Mouse (Mus musculus) heart, embryonic 10.5 days (tissue): ENCODE measurements at regions not wholly inside any gene's neighbourhood (a gene's known extent, or its start where the extent isn't known, plus 50 kb on each side); places are given as distances from the start of the nearest gene placed in this dataset.

Experiments used
- DNase-seq: peaks from one replicate; pipeline ENCODE4 v3.0.0-alpha.2; 2017; ENCODE audit warnings: low spot score
- H3K27ac ChIP-seq: fragments of 300-500 bp; sonication (generic); 2 replicates; pipeline ENCODE4 v1.5.1; 2016; ENCODE audit warnings: mild to moderate bottlenecking
- H3K27me3 ChIP-seq: fragments of 300-500 bp; sonication (generic); 2 replicates; pipeline ENCODE4 v1.6.1; 2016; ENCODE audit warnings: mild to moderate bottlenecking; ENCODE audit not compliant: poor library complexity, insufficient read depth, severe bottlenecking
- H3K36me3 ChIP-seq: fragments of 300-500 bp; sonication (generic); 2 replicates; pipeline ENCODE4 v1.6.1; 2016; ENCODE audit warnings: mild to moderate bottlenecking, moderate library complexity
- H3K4me1 ChIP-seq: fragments of 300-500 bp; sonication (generic); 2 replicates; pipeline ENCODE4 v1.6.1; 2016; ENCODE audit warnings: mild to moderate bottlenecking
- H3K4me3 ChIP-seq: fragments of 300-500 bp; sonication (generic); 2 replicates; pipeline ENCODE4 v1.5.1; 2016; ENCODE audit warnings: mild to moderate bottlenecking, moderate library complexity
- H3K9me3 ChIP-seq: fragments of 300-500 bp; sonication (generic); 2 replicates; pipeline ENCODE4 v1.6.1; 2016; ENCODE audit warnings: mild to moderate bottlenecking, moderate library complexity
- WGBS: fragments of 180-500 bp; shearing (Covaris S2); methylation state at CpG from one replicate; pipeline ENCODE4 v1.1.7; 2016; 5-methylcytosine and 5-hydroxymethylcytosine counted together

DNA sequence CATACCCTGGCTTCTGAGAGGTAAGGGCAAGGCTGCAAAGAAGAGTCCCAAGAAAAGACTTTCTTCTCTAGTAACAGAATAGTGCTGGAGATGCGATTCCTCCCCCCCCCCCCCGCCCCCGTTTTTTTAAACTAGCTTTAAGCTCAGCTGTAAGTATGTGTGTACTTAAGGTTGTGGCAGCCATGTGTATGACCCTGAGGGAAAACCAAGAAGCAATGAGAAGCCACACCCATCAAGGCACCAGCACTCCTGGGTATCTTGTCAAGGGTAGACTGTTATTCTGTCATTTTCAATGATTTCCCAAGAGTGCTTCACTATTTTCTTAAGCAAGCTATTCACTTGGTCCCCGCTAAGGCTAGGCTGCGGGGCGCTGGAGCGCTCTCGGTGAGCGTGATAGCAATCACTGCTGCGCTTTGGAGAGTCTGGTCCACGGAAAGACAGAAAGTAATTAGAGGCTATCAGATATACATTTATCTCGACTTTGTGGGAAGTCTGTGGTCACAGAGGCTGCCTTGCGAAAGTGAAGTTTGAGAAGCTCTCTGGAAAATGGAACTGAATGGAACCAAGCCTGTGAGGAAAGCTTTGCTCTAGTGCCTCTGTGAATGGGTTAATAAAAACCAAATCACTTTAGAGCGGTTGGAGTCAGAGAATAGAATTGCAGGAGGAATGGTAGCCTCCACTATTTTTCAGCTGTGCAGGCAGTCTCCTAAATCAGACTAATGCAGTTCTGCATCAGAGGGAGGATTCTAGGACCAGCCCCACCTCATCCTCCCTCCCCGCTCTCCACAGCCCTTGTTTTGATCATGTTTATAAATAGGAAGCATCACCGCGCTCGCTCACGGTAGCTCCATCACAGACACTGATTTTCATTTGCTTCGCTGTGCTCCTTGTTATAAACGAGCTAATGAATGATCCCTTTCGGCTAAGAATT lies 114.8 kb upstream of the Bmp2 start:
- Histone ChIP-seq H3K27ac (no peak overlapping the region), H3K4me1 (no peaks in the 10 kb centered on the region), H3K9me3 (no peaks in the 10 kb centered on the region), H3K36me3 (no peaks in the 10 kb centered on the region), H3K27me3 (no peaks in the 10 kb centered on the region), H3K4me3 (no peak overlapping the region)
- 56% methylated on average over 22 of the region's 22 CpGs for WGBS
- no peak for DNase-seq

DNA sequence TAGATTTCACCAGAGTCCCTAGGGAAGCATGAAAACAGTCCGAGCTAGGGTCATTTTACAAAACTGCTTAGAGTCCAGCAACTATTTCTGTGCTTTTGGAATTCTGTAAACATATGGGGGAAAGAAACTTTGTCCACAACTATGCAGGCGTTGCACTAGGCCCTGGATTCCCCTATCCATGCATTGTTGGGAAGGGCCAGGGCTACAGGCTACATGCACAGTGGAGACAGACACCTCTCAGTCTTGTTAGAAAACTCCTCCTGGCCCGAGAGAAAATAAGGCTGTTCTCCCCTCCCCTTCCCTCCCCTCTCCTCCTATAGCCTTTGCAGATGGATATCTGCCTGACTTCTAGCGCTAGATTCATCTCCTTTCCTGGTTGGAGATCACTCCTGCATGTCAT lies 113.9 kb upstream of the Bmp2 start:
- Histone ChIP-seq H3K27me3 (no peaks in the 10 kb centered on the region), H3K4me1 (no peaks in the 10 kb centered on the region), H3K36me3 (no peaks in the 10 kb centered on the region), H3K9me3 (no peaks in the 10 kb centered on the region), H3K27ac (no peak overlapping the region), H3K4me3 (no peak overlapping the region)
- no peak for DNase-seq
- 56% methylated on average over 4 of the region's 4 CpGs for WGBS

DNA sequence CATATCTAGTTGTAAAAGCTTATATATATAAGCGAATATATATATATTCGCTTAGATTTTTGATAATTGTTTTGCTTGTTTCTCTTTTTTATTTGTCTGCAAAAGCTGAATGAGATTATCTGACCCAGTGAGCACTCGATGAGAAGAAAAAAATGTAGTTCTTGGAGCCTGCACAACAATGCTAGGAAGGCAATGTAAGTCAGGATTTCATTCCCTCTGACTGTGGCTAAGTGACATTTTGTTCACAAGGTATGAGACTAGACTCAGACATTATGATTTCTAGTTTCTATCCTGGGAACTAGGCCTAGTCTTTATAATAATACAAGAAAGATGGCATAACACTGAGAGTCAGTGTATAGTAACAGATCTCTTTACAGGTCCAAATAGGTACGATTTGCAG lies 108.9 kb upstream of the Bmp2 start:
- no peak for DNase-seq
- Histone ChIP-seq H3K4me3 (no peak overlapping the region), H3K9me3 (no peaks in the 10 kb centered on the region), H3K27ac (no peak overlapping the region), H3K4me1 (no peaks in the 10 kb centered on the region), H3K27me3 (no peaks in the 10 kb centered on the region), H3K36me3 (no peaks in the 10 kb centered on the region)
- 87% methylated on average over 4 of the region's 4 CpGs for WGBS

DNA sequence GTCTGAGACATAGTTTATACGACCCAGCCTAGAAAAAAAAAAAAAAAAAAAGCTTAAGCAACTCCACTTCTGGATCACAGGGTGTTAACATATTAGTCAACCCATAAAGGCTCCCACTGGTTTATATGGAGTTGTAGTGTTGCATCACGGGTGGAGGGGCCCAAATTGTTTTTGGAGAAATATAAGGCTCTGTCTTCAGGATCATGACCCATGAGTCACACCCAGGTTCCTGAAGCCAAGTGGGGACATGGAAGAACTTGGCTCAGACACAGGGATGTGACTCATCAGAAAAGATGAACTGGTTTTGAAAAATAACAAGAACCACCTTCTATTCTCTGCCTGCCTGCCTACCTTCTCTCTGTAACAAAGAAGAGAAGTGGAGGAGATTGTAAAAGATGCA lies 108.5 kb upstream of the Bmp2 start:
- DNase-seq = no peak
- H3K9me3 ChIP-seq = no peaks in the 10 kb centered on the region
- no peak overlapping the region for H3K27ac ChIP-seq
- no peaks in the 10 kb centered on the region for H3K4me1 ChIP-seq
- 65% methylated on average over 2 of the region's 2 CpGs for WGBS
- H3K27me3 ChIP-seq = no peaks in the 10 kb centered on the region
- no peak overlapping the region for H3K4me3 ChIP-seq
- H3K36me3 ChIP-seq = no peaks in the 10 kb centered on the region

DNA sequence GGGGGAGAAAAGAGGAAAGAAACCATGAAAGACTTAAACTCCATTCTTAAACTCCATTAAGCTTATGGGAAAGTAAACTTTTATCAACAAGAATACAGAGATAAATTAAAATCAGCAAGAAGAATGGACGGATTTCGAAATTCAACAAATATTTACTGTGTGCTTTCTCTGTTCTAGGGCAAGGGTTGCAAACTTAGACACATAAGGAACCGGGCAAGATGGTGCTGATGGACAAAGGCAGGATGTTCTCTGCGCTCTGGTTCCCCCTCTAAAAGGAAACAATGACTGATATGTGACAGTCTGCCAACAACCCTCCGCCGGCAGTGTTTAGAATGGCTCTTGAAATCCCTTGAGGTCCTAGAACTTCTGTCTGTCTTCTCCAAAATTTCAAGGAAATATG lies 99.0 kb upstream of the Bmp2 start:
- Histone ChIP-seq H3K27ac (no peak overlapping the region), H3K27me3 (no peaks in the 10 kb centered on the region), H3K36me3 (no peaks in the 10 kb centered on the region), H3K4me1 (no peaks in the 10 kb centered on the region), H3K4me3 (no peak overlapping the region), H3K9me3 (no peaks in the 10 kb centered on the region)
- WGBS = 62% methylated on average over 6 of the region's 6 CpGs
- DNase-seq = no peak

DNA sequence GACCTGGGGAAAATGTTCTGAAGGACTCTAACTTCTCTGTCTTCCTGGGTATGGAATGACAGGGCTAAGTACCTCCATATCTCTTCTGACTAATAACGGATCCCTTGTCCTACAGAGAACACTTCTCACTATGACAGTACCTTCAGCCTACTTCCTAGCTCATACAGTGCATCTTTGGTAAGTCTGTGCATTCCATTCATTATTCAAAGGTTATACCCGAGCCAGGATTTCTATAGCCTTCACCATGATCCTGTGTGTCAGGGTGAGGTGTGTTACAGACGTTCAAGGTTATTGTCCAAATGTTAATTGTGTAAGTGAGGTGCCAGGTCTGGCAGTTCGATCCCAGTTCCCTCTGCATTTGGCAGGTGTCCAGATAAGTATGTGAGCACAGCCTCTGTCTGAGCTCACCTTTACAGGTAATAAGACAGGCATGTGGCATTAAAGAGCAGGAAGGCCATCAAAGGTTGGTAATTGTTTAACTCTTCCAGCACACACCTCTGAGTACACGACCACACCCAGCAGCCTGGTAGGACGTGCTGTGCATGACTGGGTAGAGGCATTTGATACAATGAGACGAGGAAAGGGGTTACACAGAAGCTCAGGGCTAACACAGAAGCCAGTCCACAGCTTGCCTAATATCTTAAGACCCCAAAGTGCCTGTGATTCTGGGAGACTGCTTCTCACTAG lies 96.3 kb upstream of the Bmp2 start:
- Histone ChIP-seq H3K4me1 (no peaks in the 10 kb centered on the region), H3K27me3 (no peaks in the 10 kb centered on the region), H3K4me3 (no peak overlapping the region), H3K27ac (no peak overlapping the region), H3K36me3 (no peaks in the 10 kb centered on the region), H3K9me3 (no peaks in the 10 kb centered on the region)
- DNase-seq = no peak
- whole genome bisulfite sequencing = 68% methylated on average over 7 of the region's 7 CpGs

DNA sequence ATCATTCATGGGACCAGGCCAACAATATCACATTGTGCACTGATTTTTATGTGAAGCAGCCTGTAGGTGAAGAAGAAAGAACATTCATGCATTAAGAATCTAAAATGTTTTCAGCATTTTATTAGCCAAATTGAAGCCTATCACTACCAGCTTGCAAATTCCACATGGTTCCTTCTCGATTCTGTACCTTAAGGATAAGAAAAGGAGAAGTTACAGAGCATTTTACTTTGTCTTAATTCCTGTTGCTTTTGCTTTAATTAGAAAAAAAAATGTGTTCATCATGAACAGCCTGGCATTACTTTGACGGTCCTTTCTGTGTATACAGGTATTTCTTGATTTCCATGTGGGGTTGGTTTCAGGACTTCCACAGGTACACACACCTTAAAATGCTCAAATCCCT lies 95.2 kb upstream of the Bmp2 start:
- no peak overlapping the region for H3K4me3 ChIP-seq
- WGBS = 81% methylated on average over 2 of the region's 2 CpGs
- no peaks in the 10 kb centered on the region for H3K36me3 ChIP-seq
- no peaks in the 10 kb centered on the region for H3K9me3 ChIP-seq
- DNase-seq = no peak
- H3K27me3 ChIP-seq = no peaks in the 10 kb centered on the region
- no peak overlapping the region for H3K27ac ChIP-seq
- H3K4me1 ChIP-seq = no peaks in the 10 kb centered on the region

DNA sequence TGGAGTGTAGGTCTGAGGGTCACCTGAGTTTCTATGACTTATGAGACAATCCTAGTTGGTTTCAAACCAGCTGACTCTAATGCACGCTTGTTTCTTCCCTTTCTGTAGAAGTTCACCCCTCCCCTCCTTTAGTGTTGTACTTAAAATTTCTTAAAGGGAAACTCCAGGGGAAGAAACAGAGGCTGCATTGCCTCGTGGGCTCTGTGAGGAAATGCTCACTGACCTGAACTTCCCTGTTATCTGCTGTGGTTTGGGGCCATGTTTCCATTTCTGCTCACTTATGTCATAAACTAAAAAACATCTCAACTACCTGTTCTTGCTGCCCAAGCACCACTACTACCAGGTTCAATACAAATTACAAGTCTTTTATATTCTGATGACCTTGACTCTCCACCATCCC lies 93.2 kb upstream of the Bmp2 start:
- no peaks in the 10 kb centered on the region for H3K27me3 ChIP-seq
- no peak overlapping the region for H3K27ac ChIP-seq
- H3K4me1 ChIP-seq = no peaks in the 10 kb centered on the region
- DNase-seq = no peak
- no peaks in the 10 kb centered on the region for H3K36me3 ChIP-seq
- no peak overlapping the region for H3K4me3 ChIP-seq
- H3K9me3 ChIP-seq = no peaks in the 10 kb centered on the region
- 52% methylated on average over 2 of the region's 2 CpGs for WGBS

DNA sequence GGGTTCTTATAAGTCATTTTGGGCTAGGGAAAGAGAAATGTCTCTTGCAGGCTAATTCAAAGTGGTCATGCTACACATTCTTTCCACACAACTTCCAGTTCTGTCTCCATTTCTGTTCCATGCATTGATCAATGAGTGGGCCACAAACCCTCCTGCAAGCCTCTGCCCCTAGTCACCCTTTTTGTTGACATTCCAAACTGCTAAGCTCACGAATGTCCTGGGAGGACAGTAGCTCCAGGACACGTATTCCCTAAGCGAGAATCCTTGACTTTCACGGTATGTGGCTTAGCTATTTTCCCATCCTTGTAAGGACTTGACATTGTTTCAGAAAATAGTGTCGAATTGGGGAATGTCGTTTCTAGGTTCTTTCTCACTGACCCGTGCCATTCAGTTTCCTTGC lies 91.1 kb upstream of the Bmp2 start:
- Histone ChIP-seq H3K9me3 (no peaks in the 10 kb centered on the region), H3K4me3 (no peak overlapping the region), H3K27ac (no peak overlapping the region), H3K27me3 (no peaks in the 10 kb centered on the region), H3K4me1 (no peaks in the 10 kb centered on the region), H3K36me3 (no peaks in the 10 kb centered on the region)
- DNase-seq = no peak
- 63% methylated on average over 7 of the region's 7 CpGs for WGBS

DNA sequence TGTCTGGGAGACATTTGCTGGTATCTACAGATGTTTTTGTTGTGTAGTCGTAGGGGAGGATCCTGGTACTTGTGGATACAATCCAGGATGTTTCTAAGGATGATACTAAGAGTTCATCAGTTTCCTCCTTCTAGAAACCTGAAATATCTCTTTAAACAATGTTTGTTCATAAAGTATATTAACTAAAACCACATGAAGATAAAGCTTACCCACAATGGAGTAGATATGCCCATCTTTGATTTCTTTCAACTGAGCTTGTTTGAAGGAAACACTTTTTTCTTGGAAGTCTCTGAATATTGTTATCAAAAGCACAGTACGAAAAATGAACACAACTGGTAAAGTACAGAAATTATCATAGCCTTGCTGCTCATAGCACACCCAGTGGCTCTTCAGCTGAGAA lies 89.6 kb upstream of the Bmp2 start:
- no peak overlapping the region for H3K4me3 ChIP-seq
- no peak for DNase-seq
- H3K9me3 ChIP-seq = no peaks in the 10 kb centered on the region
- H3K36me3 ChIP-seq = no peaks in the 10 kb centered on the region
- no peak overlapping the region for H3K27ac ChIP-seq
- no peaks in the 10 kb centered on the region for H3K4me1 ChIP-seq
- WGBS = 77% methylated on average over 2 of the region's 2 CpGs
- no peaks in the 10 kb centered on the region for H3K27me3 ChIP-seq

DNA sequence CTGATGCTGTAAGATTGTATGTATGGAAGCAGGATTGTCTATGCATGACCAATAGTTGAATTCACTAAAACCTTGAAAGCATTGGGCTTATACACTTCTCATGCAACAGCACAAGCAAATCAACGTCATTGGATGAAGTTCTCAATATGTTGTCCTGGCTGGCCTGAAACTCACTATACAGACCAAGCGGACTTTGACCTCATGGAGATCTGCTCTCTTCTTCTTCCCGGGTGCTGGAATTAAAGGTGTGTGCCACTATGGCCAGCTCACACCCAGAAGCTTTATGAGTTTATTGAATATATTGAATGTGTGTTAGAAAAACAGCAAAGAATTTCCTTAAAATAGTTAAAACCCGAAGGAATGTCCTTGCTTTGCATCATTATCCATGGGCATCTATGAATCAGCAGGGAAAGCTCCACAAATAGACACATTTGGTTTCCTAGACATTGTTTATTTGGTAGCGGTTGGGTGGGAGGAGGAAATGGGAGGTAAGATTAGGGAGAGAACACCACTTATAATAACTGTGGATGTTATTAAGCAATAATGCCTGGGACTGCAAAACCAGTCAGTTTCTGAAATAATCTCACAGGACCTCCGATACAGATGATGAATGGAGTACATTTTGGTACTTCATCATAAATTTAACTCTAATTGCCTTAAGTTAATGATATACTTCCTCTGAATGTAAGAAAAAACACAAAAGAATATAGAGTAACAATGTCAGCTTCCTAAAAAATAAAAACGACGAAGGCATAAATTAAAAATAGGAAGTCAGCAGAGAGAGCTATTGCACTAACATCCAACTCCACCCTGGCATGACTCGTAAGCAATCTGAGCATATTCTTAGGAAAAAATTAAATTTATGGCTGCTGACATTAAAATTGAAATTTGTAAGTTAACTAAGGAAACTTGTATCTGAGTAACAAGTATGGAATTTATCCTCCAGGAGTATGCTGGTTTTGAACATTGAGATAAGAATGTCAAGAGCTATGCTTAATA lies 84.5 kb upstream of the Bmp2 start:
- Histone ChIP-seq H3K4me3 (no peak overlapping the region), H3K27ac (no peak overlapping the region), H3K36me3 (no peaks in the 10 kb centered on the region), H3K4me1 (no peaks in the 10 kb centered on the region), H3K9me3 (no peaks in the 10 kb centered on the region), H3K27me3 (no peaks in the 10 kb centered on the region)
- DNase-seq = no peak
- 81% methylated on average over 9 of the region's 9 CpGs for WGBS

DNA sequence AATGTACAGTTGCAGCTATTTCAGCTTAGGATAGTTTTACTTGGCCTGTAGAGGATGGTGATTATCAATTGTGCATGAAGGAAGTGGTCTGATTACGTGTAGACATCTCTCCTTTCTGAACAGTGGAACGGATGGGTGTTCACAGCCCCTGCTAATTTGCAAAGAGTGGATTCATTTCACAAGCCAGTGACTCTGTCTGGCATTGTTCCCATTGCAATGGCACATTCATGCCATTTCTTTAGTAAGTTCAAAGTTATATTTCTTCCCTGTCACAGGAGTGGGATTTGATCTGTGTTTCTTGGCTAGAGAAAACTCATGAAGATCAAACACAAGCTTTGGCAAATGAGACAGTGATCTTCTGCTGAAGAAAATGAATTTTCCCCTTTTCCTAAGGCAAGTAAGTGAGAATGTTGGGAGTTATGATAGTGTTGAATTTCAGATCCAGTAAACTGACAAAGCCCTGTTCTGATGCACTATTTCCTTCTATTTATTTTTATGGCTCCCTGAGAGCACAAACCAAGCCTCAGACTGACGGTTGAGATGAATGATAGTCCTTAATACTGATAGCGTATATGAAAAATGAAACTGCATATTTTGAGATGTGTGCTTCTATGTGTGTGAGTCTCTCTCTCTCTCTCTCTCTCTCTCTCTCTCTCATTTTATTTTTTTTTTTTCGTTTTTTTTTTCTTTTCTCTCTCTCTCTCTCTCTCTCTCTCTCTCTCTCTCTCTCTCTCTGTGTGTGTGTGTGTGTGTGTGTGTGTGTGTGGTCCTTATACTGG lies 78.8 kb upstream of the Bmp2 start:
- Histone ChIP-seq H3K27ac (no peak overlapping the region), H3K9me3 (no peaks in the 10 kb centered on the region), H3K27me3 (no peaks in the 10 kb centered on the region), H3K36me3 (no peaks in the 10 kb centered on the region), H3K4me1 (no peaks in the 10 kb centered on the region), H3K4me3 (no peak overlapping the region)
- WGBS = 77% methylated on average over 5 of the region's 5 CpGs
- no peak for DNase-seq
